Mouse (Mus musculus) hindbrain, embryonic 11.5 days (tissue): ENCODE results near the gene Cdk1. TPM values are rescaled to one million over a fixed set of nuclear protein-coding genes. Genes with fewer than 3 reads are reported as not detected.

Source experiments
- ATAC-seq: fragments of 200-750 bp; cut with Nextera tagmentation; 2 replicates; pipeline ENCODE4 v1.8.0; 2017; ENCODE audit warnings: mild to moderate bottlenecking, moderate TSS enrichment, moderate library complexity; ENCODE audit not compliant: low FRiP score
- DNase-seq: peaks from one replicate; pipeline ENCODE4 v3.0.0-alpha.2; 2015; ENCODE audit warnings: low spot score
- H3K27ac ChIP-seq: fragments of 300-500 bp; sonication (generic); 2 replicates; pipeline ENCODE4 v1.5.1; 2014; ENCODE audit warnings: mild to moderate bottlenecking, low read depth, low read length
- H3K27me3 ChIP-seq: fragments of 300-500 bp; sonication (generic); 2 replicates; pipeline ENCODE4 v1.6.1; 2014; ENCODE audit warnings: mild to moderate bottlenecking, low read length, moderate library complexity, mixed read lengths; ENCODE audit not compliant: control insufficient read depth, insufficient read depth
- H3K36me3 ChIP-seq: fragments of 300-500 bp; sonication (generic); 2 replicates; pipeline ENCODE4 v1.6.1; 2014; ENCODE audit warnings: mild to moderate bottlenecking, low read length, moderate library complexity, mixed read lengths; ENCODE audit not compliant: control insufficient read depth, insufficient read depth
- H3K4me1 ChIP-seq: fragments of 300-500 bp; sonication (generic); replicated peaks from 2 replicates; pipeline ENCODE4 v1.6.1; 2014; ENCODE audit warnings: low read length, mixed read lengths; ENCODE audit not compliant: control insufficient read depth, insufficient read depth
- H3K4me2 ChIP-seq: fragments of 300-500 bp; sonication (generic); replicated peaks from 2 replicates; pipeline ENCODE4 v1.6.1; 2014; ENCODE audit warnings: mild to moderate bottlenecking, low read depth, low read length
- H3K4me3 ChIP-seq: fragments of 300-500 bp; sonication (generic); 2 replicates; pipeline ENCODE4 v1.5.1; 2014; ENCODE audit warnings: low read depth, low read length
- H3K9ac ChIP-seq: fragments of 300-500 bp; sonication (generic); 2 replicates; pipeline ENCODE4 v1.6.1; 2014; ENCODE audit warnings: low read depth, low read length
- H3K9me3 ChIP-seq: fragments of 300-500 bp; sonication (generic); 2 replicates; pipeline ENCODE4 v1.6.1; 2016; ENCODE audit warnings: low read length; ENCODE audit not compliant: control insufficient read depth
- WGBS: fragments of 180-500 bp; shearing (Covaris S2); extraction: QIAGEN DNeasy Blood & Tissue Kit; methylation state at CpG from one replicate; pipeline ENCODE4 v1.1.7; 2014; 5-methylcytosine and 5-hydroxymethylcytosine counted together
- polyA plus RNA-seq: library from polyadenylated mRNA; unstranded; fragments of >200 nt; fragmentation: Nextera tagmentation; extraction: Ambion mirVana; gene quantifications from 2 replicates; pipeline ENCODE4 v1.2.1, GENCODE M21; 2014

Gene Cdk1
- polyA plus RNA-seq, 1 experiment from 2014 or later, result 348 TPM

- 100% methylated on average over 1 of the region's 1 CpGs for whole genome bisulfite sequencing
Observed at GRCm38 (mm10) chr10:69383186-69383585, 30.4 kb upstream of the Cdk1 start.

DNA sequence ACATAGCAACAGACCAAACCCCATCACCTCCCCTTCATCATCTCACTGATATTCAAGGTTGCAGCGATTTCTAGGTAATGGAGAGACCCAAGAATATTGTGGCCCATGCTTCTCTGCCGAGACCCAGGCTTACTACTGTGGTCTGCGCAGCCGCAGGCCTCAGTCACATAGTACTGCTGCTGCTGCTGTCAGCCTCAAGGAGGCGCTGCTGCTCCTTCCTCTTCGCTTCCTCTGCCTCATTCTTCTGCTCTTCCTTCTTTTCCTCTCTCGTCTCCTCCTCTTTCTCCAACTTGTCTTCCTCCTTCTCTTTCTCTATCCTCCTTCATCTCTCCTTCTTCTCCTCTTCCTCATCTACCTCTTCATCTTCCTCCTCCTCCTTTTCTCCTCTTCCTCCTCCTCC is 22.4 kb upstream of the Cdk1 start:
- ATAC-seq (no peak), DNase-seq (no peak)
- no peak overlapping the region for H3K9ac ChIP-seq
- no peaks in the 10 kb centered on the region for H3K9me3 ChIP-seq
- WGBS, result 50% methylated on average over 7 of the region's 7 CpGs
- H3K4me2 ChIP-seq, result no peak overlapping the region
- H3K4me3 ChIP-seq, result no peak overlapping the region
- H3K36me3 ChIP-seq, result no peaks in the 10 kb centered on the region
- no peak overlapping the region for H3K27ac ChIP-seq
- no peaks in the 10 kb centered on the region for H3K4me1 ChIP-seq
- no peaks in the 10 kb centered on the region for H3K27me3 ChIP-seq

More at GRCm38 (mm10) chr10:69383186-69383585, 30.4 kb upstream of the Cdk1 start:
- ATAC-seq (no peak), DNase-seq (no peak)
- H3K4me3 ChIP-seq, result no peak overlapping the region
- H3K4me1 ChIP-seq, result no peaks in the 10 kb centered on the region
- no peak overlapping the region for H3K9ac ChIP-seq
- H3K36me3 ChIP-seq, result no peaks in the 10 kb centered on the region
- no peaks in the 10 kb centered on the region for H3K27me3 ChIP-seq
- no peak overlapping the region for H3K27ac ChIP-seq
- H3K4me2 ChIP-seq, result no peak overlapping the region
- no peaks in the 10 kb centered on the region for H3K9me3 ChIP-seq

- no peak for DNase-seq
- ATAC-seq, result no peak
Observed at GRCm38 (mm10) chr10:69373796-69374550, 21.2 kb upstream of the Cdk1 start.

GRCm38 (mm10) chr10:69372061-69372460 is 19.3 kb upstream of the Cdk1 start:
- no peaks in the 10 kb centered on the region for H3K27me3 ChIP-seq
- no peak overlapping the region for H3K4me2 ChIP-seq
- 89% methylated on average over 14 of the region's 14 CpGs for WGBS
- no peaks in the 10 kb centered on the region for H3K9me3 ChIP-seq
- no peak overlapping the region for H3K27ac ChIP-seq
- no peaks in the 10 kb centered on the region for H3K36me3 ChIP-seq
- no peak overlapping the region for H3K4me3 ChIP-seq
- no peaks in the 10 kb centered on the region for H3K4me1 ChIP-seq
- DNase-seq, result no peak
- H3K9ac ChIP-seq, result no peak overlapping the region
- ATAC-seq, result no peak

More at GRCm38 (mm10) chr10:69373796-69374550, 21.2 kb upstream of the Cdk1 start:
- H3K27ac ChIP-seq, result no peak overlapping the region
- no peak overlapping the region for H3K9ac ChIP-seq
- no peak overlapping the region for H3K4me2 ChIP-seq
- 62% methylated on average over 10 of the region's 10 CpGs for WGBS
- H3K36me3 ChIP-seq, result no peaks in the 10 kb centered on the region
- H3K4me3 ChIP-seq, result no peak overlapping the region
- no peaks in the 10 kb centered on the region for H3K27me3 ChIP-seq
- H3K9me3 ChIP-seq, result no peaks in the 10 kb centered on the region
- H3K4me1 ChIP-seq, result no peaks in the 10 kb centered on the region

DNA sequence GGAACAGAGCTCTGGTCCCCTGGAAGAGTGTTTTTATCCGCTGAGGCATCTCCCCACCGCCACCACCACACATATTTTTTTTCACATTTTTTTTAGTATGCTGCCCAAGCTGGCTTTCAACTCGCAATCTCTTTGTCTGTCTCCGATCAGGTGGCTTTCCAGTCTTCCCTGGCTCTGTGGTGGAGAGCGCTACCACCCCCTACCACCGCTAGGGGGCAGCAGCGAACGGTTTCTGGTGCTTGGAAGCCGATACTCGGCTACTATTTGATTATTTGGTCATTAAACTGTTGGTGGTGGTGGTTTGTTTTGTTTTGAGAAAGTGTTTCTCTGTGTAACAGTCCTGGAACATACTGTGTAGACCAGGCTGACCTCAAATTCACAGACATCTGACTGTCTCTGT is 18.7 kb upstream of the Cdk1 start:
- H3K4me1 ChIP-seq, result no peaks in the 10 kb centered on the region
- H3K36me3 ChIP-seq, result no peaks in the 10 kb centered on the region
- WGBS, result 13% methylated on average over 10 of the region's 10 CpGs
- peak; percentile 77 for DNase-seq
- H3K9ac ChIP-seq, result no peak overlapping the region
- H3K27ac ChIP-seq, result no peak overlapping the region
- no peaks in the 10 kb centered on the region for H3K9me3 ChIP-seq
- no peak for ATAC-seq
- no peak overlapping the region for H3K4me2 ChIP-seq
- H3K4me3 ChIP-seq, result no peak overlapping the region
- H3K27me3 ChIP-seq, result no peaks in the 10 kb centered on the region

- Histone ChIP-seq H3K27ac (no peak overlapping the region), H3K27me3 (no peaks in the 10 kb centered on the region), H3K9me3 (no peaks in the 10 kb centered on the region), H3K9ac (no peak overlapping the region), H3K4me2 (no peak overlapping the region), H3K4me1 (no peaks in the 10 kb centered on the region), H3K4me3 (no peak overlapping the region), H3K36me3 (no peaks in the 10 kb centered on the region)
- no peak for DNase-seq
- ATAC-seq, result no peak
- WGBS, result 87% methylated on average over 6 of the region's 6 CpGs
Observed at GRCm38 (mm10) chr10:69369321-69369720, 16.6 kb upstream of the Cdk1 start.

GRCm38 (mm10) chr10:69366877-69367387 is 14.2 kb upstream of the Cdk1 start:
- Histone ChIP-seq H3K27ac (no peak overlapping the region), H3K36me3 (no peaks in the 10 kb centered on the region), H3K9me3 (no peaks in the 10 kb centered on the region), H3K27me3 (no peaks in the 10 kb centered on the region), H3K4me3 (no peak overlapping the region), H3K4me1 (no peaks in the 10 kb centered on the region), H3K4me2 (no peak overlapping the region), H3K9ac (no peak overlapping the region)
- WGBS, result 86% methylated on average over 6 of the region's 13 CpGs
- ATAC-seq (no peak), DNase-seq (peak; percentile 30)

DNA sequence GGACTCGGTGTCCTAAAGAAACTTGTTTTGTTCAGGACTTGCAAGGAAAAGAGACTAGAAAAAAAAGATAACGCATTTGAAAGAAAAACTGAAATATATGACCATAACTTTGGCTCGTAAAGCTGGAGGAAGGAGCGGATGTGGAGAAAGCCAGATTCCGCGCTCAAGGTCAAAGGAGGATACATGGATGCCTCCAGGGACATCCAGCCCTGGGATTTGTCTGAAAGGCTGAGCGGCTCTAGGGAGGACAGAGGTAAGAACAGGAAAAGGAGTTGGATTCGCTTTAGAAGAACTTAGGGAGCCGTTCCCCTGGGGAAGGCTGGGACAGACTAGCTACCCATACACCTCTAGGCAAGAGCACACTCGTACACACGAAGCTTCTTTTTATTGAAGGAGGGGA is 13.5 kb upstream of the Cdk1 start:
- no peak overlapping the region for H3K4me3 ChIP-seq
- WGBS, result 88% methylated on average over 11 of the region's 11 CpGs
- no peak for ATAC-seq
- no peak overlapping the region for H3K9ac ChIP-seq
- no peaks in the 10 kb centered on the region for H3K27me3 ChIP-seq
- no peaks in the 10 kb centered on the region for H3K9me3 ChIP-seq
- H3K27ac ChIP-seq, result no peak overlapping the region
- no peak for DNase-seq
- H3K4me2 ChIP-seq, result no peak overlapping the region
- no peaks in the 10 kb centered on the region for H3K36me3 ChIP-seq
- no peaks in the 10 kb centered on the region for H3K4me1 ChIP-seq

GRCm38 (mm10) chr10:69359666-69360065 is 6.9 kb upstream of the Cdk1 start:
- DNase-seq, result no peak
- Histone ChIP-seq H3K27ac (no peak overlapping the region), H3K4me1 (no peaks in the 10 kb centered on the region), H3K4me2 (no peak overlapping the region), H3K9ac (no peak overlapping the region), H3K27me3 (no peaks in the 10 kb centered on the region), H3K9me3 (no peaks in the 10 kb centered on the region), H3K36me3 (no peaks in the 10 kb centered on the region), H3K4me3 (no peak overlapping the region)
- ATAC-seq, result no peak
- WGBS, result 84% methylated on average over 1 of the region's 1 CpGs
